ENCODE assay signal across 15 mouse cellular contexts in genomic region chr7:40831583-40831982, GRCm38 (mm10).
A peak's percentile ranks its signal among the peaks of the same experiment; 100 is the strongest.
DNase-seq lines count a peak whose midpoint lies in the region.
"Had no signal": no experiment of that assay in that cellular context is flagged by ENCODE, and none has a peak within 500 bp of the region (broad histone marks: within the 10 kb centered on the region; RNA-seq: fewer than 3 reads in every experiment).

No protein-coding gene starts in this region.

- intact Hi-C loops in left cerebral cortex, postnatal 36 days (cut with DNase I): no loop called here
- intact Hi-C loops in left cerebral cortex, postnatal 14 days (cut with DNase I): no loop called here

- DNase-seq in layer of hippocampus, adult 18-20 months (ENCODE audit: low spot score in 2 of 2): peak; percentile 20 to 52
- DNase-seq in layer of hippocampus, postnatal 25 days (ENCODE audit: extremely low spot score in 1 of 2, low spot score in 1 of 2): no peak
- peak; percentile 19 to 24 for DNase-seq in left cerebral cortex, postnatal 36 days (ENCODE audit: low spot score in 2 of 2)
- DNase-seq in left cerebral cortex, postnatal 14 days (ENCODE audit: low spot score in 2 of 2): no peak
- DNase-seq in right cerebral cortex, postnatal 36 days (ENCODE audit: low spot score in 2 of 2): peak; percentile 18 to 23
- DNase-seq in right cerebral cortex, postnatal 25 days: no peak
- DNase-seq: adrenal gland, adult 2 months; adrenal gland, postnatal 14 days; cerebellum, adult 11-12 months; cerebellum, adult 8-10 months; cerebellum, postnatal 10 days; cerebellum, postnatal 36 days; embryo, embryonic 11 days; gastrocnemius, adult 2 months; gastrocnemius, postnatal 14 days had no signal

Comparison
In these comparisons a context has a peak if more than half of its experiments do, and no peak if none do; other contexts are left out.
1. DNase-seq: peak in layer of hippocampus, adult 18-20 months (2 of 2), left cerebral cortex, postnatal 36 days (2 of 2) and right cerebral cortex, postnatal 36 days (2 of 2); none in layer of hippocampus, postnatal 25 days (0 of 2), left cerebral cortex, postnatal 14 days (0 of 2) and right cerebral cortex, postnatal 25 days (single experiment).